Mouse (Mus musculus) heart, adult 18-20 months (tissue): Measurements from ENCODE around the gene Il13. TPM values are rescaled to one million over a fixed set of nuclear protein-coding genes. Genes with fewer than 3 reads are reported as not detected.

ENCODE experiments used
- DNase-seq, 2 experiments: peaks; one replicate each; pipeline ENCODE4 v3.0.0; 2021 to 2022; ENCODE audit warnings: mixed read lengths in 1 of 2
- long read RNA-seq, 2 experiments: library from polyadenylated mRNA; stranded (forward); transcript quantifications; one replicate each; pipeline ENCODE4 v2.0.0; 2021
- total RNA-seq, 2 experiments: library from RNA; stranded (reverse); gene quantifications; 2 replicates each; pipeline ENCODE4 v1.2.3; 2021

Il13 gene
- total RNA-seq, result not detected
- long read RNA-seq, experiment 1, result 0 reads
- long read RNA-seq, experiment 2, result 0 reads

GRCm38 (mm10) chr11:53634556-53634955 lies at the start of gene Il13:
Gene Il13, minus strand, starts transcription at chr11:53634702.
- DNase-seq, result no peak

DNA sequence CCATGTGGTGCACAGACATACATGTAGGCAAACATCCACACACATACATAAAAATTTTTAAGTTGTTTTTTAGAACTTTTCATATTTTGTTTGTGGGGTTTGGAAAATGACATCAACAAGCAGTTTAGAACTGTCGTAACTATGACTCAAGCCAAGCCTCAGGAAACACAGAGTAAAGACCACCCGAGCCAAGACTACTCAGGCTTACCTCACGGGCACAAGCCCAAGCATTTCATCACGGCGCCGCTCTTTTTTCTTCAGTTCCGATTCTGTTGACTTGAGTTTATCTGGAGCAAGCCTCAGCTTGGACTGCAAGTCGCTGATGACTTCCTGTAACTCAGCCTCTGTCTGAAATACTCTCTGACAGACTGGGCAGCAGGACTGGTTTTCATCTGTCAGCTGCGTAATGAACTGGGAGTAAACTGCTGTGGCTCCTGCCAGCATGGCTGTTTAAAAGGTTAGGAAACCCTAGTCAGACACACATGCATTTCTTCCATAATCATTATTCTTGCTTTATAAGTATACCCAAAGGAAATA lies 48.6 kb upstream of the Il13 start:
- peak; percentile 56 to 67 for DNase-seq

DNA sequence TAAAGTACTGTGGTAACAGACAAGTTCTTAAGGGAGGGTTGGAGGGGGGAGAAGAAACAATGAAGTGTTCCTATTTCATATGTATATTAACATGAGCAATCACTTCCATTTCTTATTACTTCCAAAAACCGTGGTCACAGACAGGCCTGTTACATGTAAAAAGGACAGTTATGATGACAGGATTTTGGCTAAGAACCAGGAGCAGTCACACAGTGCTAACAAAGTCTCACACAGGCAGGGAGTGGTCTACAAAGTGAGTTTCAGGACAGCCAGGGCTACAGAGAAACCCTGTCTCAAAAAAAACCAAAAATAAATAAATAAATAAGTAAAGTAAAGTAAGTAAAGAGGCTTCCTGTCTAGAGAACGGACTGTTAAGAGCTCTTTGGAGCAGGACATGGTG lies 47.7 kb upstream of the Il13 start:
- peak; percentile 14 to 27 for DNase-seq

DNA sequence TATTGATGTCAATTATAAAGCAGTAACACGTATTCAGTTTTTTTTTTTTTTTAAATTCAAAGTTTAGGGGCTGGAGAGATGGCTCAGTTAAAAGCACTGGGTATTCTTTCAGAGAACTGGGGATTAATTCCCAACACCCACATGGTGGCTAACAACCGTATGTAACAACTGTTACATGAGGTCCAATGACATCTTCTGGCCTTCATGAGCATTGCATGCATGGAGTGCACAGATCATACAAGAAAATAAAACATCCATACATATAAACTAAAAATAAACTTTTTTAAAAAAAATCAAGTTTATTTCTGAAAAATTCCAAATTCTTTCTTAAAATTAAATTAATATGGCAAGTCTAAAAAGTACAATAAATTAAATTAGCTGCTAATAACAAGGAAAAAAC lies 47.2 kb upstream of the Il13 start:
- DNase-seq, result no peak

DNA sequence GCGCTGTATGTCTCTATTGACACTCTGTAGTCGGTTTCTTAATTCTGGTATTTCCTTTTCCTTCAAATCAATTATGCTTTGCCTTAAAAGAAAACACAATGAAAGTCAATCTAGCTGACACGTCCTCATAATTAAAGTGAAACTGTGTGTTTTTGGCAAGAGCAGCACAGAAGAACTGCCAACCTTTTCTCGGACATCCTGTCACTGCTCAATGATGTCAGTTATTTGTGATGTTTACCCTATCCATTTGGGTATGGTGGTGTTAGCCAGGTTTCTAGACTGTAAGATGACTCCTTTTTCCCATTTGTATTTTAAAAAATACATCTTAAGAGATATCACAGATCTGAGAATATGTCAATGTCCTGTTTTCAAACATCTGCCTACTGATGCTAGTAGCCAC lies 45.6 kb upstream of the Il13 start:
- DNase-seq, result peak in 1 of 2 experiments; percentile 44

DNA sequence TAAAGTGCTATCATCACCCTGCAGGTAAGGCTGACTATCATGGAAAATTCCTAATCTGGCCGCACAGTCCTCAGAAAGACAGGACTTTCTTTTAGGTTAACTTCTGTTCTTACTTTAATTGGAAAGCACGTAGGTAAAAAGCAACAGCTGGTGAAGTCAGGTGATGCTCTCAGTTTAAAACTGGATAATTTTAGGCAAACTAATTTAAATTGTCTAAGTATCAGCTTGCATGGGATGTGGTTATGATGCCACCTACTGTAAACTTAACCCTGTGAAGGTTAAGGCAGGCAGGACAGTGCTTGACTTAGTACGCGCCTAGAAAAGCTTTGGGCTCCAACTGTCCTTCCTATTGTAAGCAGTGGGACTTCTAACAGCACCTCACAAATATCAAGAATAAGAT lies 36.9 kb upstream of the Il13 start:
- no peak for DNase-seq

GRCm38 (mm10) chr11:53664091-53664490 lies 29.6 kb upstream of the Il13 start:
- DNase-seq, result no peak

GRCm38 (mm10) chr11:53662794-53663674 lies 28.5 kb upstream of the Il13 start:
- DNase-seq, result no peak

GRCm38 (mm10) chr11:53657828-53658227 lies 23.3 kb upstream of the Il13 start:
- DNase-seq, result no peak

DNA sequence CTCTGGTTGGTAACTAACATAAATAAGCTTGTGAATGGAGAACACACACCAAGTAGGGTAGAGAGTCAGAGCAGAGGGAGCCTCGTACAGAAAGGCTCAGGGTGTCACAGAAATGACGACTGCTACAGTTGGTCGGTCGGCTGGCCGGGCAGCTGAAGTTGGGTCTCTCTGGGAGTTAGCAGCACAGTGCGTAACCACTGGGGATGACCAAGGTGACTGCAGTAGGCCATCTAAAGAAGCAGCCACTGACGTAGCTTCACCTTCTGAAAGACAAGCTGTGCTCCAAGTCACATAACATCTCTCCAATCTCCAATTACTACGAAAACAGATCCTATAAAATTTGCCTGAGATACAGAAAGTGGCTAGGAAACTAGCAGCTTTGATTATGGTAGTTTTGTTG lies 22.9 kb upstream of the Il13 start:
- no peak for DNase-seq

DNA sequence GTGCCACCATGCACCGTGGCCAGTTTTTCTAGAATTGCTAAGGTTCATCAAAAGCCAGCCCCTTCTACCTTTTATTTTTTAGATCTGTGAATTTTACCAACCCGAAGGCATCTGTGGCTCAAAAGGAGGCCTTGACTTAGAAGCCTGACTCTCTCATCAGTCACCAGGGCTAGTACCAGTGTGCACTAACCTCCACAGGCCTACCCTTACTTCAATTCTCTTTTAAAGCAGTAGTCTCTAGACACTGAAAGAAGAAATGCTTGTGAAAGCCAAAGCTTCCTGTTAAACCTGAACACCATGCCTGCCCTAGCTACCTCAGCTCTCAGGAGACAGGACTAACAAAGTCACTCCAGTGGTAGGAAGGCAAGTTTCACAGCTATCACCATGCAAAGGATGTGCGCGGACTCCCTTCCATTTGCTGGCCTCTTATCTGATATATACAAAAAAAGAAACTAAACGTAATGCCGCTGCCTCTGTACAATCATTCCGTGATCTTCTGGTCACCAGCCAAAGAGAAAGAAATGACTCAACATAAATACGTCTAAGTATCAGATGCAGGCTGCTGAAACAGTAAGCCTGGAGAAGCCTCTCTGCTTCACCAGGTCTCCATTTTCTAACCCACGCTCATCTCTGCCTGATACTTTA lies 22.2 kb upstream of the Il13 start:
- DNase-seq, result no peak

DNA sequence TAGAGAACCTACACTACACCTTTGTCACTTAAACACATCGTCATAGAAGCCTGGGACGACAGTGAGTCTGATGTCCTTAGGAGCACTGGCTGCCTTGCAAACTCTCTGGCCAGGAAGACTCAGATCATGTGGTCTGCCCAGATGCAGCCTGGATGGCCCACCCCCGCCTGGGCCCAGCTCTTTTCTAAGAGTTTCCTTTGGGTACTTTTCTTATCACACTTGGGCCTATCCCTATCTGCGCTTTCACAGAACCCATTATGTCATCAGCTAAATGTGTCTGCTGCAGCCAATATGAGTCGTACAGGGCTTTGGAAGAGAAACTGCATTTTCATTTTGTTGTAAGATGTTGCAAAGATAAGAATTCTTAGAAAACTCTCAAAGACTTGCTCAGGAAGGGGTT lies 20.5 kb upstream of the Il13 start:
- peak; percentile 40 to 49 for DNase-seq

DNA sequence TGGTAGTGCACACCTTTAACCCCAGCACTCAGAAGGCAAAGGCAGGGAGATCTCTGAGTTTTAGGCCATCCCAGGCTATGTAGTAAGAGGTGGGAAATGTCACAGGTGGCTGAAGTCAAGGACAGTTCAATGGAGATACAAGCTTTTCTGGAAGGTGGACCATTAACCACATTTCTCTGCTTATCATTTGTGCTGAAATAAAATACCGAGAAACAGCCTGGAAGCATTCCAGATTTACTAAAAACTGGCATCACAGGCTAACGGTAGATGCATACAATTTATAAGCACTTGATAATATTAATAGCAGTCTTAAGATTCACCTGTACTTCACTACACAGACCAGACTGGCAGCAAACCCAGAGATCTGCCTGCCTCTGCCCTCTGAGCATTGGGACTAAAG lies 17.9 kb upstream of the Il13 start:
- no peak for DNase-seq

- no peak for DNase-seq
These were observed 16.9 kb upstream of the Il13 start for GRCm38 (mm10) chr11:53651441-53651840.

DNA sequence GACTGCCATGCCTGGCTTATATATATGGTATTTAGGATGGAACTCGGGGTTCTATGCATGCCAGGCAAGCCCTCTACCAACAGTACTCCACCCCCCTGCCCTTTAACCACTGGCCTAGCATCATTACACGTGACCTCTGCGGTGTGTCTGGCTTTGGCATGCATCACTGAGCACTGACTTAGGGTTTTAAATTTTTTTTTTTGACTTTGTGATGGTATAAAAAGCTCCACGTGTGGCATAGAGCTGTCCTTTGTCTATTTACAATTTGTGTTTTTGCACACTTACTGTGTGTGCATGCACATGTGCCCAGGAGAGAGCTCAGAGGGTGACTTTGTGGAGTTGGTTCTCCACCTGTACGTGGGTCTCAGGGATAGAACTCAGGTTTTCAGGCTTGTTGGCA lies 9.5 kb upstream of the Il13 start:
- no peak for DNase-seq

DNA sequence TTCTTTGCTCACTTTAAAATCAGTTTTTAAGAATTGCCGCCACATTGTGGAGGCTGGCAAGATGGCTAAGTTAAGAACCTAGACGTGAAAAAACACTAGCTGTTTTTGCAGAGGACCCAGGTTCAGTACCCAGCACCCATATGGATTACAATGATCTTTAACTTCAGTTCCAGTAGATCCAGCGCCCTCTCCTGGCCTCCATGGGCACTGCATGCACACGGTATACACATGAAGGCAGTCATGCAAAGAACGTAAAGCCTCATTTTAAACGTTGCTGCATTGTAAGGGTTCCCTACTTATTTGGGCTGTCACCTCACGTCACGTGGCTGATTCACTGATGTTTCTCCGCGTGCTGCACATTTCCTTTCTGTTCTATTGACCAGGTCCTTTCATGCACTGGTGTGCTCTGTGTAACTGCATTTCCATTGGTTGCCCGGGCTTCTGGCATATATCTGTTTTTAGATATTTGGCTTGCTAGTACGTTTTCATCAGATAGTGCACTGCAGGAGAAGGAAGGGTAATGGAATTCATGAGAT lies 8.3 kb upstream of the Il13 start:
- no peak for DNase-seq

DNA sequence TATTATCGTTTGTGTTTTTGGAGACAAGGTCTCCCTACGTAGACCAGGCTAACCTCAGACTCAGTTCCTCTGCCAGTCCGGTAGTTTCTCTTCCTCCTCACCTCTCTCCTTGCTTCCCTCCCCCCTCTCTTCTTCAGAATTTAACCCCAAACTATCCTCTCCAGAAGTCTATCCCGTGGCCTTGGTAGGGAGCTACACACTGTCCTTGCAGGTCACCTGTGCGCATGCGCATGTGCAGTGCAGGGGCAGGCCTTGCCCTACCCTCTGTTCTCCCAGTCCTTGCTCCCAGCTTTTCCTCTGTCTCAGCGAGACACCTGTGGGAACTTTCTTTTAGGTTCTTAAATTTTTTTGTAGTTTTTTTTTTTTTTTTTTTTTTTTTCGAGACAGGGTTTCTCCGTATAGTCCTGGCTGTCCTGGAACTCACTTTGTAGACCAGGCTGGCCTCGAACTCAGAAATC lies 3.3 kb upstream of the Il13 start:
- DNase-seq, result no peak

GRCm38 (mm10) chr11:53637046-53637802 lies 2.7 kb upstream of the Il13 start:
- no peak for DNase-seq

GRCm38 (mm10) chr11:53636183-53636646 lies 1.7 kb upstream of the Il13 start:
- DNase-seq, result peak in 1 of 2 experiments; percentile 9

GRCm38 (mm10) chr11:53635590-53636182 lies 1.2 kb upstream of the Il13 start:
- DNase-seq, result no peak

- no peak for DNase-seq
These were observed 858 bp downstream of the Il13 start for GRCm38 (mm10) chr11:53633644-53634043.
